Mouse (Mus musculus): ENCODE data around the gene Nprl3.

- no peak for TF ChIP-seq POLR2A (IDR thresholded peaks at IDR 0.05; ENCODE audit: control insufficient read depth, extremely low read depth, insufficient read depth, low read length, poor library complexity)
- no peak for TF ChIP-seq CTCF (IDR thresholded peaks at IDR 0.05; ENCODE audit: borderline replicate concordance, control insufficient read depth, extremely low read depth, insufficient read depth, low read length, poor library complexity)
Measured at GRCm38 (mm10) chr11:32247068-32247467, 20.4 kb downstream of the Nprl3 start.

All from thymus, adult 2 months (tissue).